Mouse (Mus musculus) spleen, postnatal 36 days (tissue): ENCODE results near the gene Slc27a4.
A peak's percentile ranks its signal among the peaks of the same experiment; 100 is the strongest.
"Not testable (repeated sequence)": the region's sequence is repeated elsewhere in the genome, so short reads cannot be mapped to it uniquely, and the experiment has no call there.

Experiments
- DNase-seq, 2 experiments: peaks; one replicate each; pipeline ENCODE4 v3.0.0; 2022; ENCODE audit warnings: low spot score in 2 of 2, mixed read lengths in 1 of 2

Gene Slc27a4

DNA sequence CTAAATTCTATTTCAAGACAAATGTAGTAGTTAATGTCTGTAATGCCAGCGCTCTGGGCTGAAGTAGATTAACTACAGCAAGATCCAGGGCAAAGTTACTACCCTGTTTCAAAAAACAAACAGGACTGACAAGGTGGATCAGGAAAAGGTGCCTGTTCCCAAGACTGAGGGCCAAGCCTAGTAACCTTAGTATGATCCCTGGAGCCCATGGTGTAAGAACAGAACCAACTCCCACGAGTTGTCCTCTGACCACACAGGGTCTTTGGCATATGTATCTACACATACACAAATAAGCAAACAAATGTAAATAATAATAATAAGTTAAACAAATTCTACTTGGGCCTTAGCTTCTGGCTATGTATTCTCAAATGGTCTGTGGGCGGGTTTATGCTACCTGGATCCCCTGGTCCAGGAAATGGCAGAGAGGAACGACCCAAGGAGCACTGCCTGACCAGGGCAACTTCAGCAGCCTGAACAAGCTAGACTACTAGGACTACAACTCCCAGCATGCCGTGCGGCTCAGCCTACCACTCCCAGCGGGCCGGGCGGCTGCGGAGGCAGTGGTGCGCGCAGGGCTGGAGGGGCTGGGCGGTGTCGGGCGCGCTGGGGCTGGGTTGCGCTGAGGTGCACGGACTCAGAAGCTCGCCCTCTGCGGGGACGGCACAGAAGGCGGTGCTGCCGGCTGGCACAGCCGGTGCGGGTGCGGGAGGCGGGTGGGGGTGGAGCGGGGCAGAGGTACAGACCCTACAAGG, at the start of gene Slc27a4:
TSS of gene Slc27a4 (plus strand) at position 560 of the 752 bp plus-strand sequence.
- DNase-seq: peak; percentile 95

DNA sequence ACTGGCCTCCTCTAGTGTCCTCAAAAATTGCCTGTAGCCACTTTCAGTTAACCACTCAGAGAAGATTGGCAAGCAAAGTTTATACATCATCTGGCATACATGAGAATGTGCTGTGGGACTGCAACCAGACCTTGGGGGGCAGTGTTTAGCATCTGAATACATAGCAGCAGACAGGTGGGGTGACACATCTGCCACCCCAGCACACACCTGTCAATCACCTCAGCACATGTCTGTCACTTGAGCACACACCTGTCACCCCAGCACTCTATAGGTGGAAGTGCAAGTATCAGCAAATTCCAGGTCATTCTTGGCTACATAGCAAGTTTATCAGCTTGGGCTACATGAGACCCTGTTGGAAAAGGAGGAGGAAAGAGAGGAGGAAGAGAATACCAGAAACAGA, 46.7 kb upstream of the Slc27a4 start:
- DNase-seq: no peak

- DNase-seq: peak; percentile 26 to 44
Observed at GRCm38 (mm10) chr2:29764831-29765230, 37.6 kb upstream of the Slc27a4 start.

- no peak for DNase-seq
Observed at GRCm38 (mm10) chr2:29767976-29768709, 34.3 kb upstream of the Slc27a4 start.

DNA sequence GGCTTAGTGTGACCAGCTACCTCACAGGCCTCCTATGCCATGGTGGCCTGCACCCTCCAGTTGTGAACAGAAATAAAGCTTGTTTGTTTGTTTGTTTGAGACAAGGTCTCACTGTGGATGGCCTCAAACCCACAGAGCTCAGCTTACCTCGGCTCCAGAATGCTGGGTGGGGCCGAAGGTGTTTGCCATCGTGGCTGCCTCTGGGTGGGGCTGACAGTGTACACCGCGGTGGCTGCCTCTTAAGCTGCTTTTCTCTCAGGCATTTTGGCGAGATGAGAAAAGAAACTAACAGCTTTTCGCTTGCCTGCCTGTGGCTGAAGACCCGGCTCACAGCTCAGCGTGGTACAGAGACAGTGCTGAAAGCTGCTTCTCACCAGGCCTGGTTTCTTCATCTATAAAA, 33.5 kb upstream of the Slc27a4 start:
- no peak for DNase-seq

DNA sequence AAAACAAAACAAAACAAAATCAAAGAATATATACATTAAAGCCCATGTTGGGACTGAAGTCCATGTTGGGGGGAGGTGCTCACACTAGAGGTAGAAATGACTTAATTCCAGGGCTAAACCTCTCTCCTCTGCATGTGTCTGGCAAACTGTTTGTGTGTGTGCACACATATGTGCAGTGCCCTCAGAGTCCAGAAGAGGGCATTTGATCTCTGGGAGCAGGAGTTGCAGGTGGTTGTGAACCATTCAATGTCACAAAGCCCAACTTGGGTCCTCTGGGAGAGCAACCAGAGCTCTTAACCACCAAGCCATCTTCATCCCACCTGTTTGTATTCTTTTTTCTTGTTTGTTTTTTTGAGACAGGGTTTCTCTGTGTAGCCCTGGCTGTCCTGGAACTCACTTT, 32.3 kb upstream of the Slc27a4 start:
- DNase-seq: no peak

DNA sequence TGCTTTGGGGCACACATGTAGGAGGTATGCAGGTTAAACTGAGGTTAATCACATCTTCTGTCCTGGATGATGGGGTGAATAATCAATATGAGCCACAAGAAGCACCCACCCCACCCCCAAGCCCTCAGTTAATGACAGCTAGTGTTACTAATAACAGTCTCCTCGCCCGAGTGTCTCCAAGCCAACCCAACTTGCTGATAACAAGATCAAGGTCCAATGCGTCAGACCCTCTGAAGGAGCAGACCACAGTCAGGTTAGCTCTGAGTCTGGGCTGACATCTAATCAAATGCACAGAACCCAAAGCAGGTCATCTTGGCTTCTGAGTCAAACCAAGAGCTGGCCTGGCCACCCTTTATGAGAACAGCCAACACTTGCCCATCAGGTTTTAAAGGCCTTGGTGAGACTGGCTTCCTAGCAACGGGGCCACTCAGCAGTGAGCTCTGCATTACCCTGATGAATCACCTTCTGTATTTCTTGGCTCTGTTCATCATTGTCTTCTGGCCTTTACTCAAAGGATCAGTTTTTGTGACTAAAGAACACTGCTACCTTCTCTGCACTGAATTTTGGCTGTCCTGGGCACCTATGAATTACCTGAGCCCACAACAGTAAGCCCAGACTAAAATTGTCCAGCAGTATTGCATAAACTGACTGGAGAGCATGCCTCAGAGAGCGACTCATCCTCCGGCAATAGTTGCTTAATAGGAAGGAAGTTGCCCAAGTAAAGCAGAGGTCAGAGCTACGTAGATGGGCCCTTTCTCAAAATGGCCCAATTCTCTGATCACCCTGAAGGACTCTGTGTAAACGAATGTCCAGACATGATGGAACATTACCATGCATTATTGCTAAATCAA, 30.6 kb upstream of the Slc27a4 start:
- no peak for DNase-seq

DNA sequence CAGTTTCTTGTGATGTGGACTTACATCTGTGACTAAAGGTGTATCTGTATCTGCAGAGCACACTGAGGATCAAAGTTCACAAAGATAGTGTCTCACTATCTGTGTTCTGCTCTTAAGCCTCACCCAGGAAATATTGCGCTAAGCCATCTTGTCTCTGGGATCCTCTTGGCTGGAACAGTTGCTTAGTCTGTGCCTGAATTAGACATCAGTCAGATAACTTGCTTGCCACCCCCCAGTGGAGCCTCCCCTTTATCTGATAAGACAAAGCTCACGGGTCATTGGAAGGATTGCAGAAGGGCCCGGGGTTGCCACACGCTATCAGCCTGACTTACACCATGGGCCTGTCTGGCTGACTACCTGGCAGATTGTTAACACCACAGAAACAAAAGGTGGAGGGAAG, 29.1 kb upstream of the Slc27a4 start:
- DNase-seq: no peak

DNA sequence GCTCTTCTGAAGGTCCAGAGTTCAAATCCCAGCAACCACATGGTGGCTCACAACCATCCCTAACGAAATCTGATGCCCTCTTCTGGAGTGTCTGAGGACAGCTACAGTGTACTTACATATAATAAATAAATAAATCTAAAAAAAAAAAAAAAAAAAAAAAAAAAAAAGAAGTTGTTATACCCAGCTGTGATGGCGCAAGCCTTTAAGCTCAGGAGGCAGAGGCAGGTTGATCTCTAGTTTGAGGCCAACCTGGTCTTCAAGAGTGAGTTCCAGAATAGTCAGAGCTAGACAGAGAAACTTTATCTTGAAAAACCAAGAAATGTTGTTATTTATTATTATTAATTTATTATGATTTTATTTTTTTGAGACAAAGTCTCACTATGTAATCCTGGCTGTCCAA, 21.2 kb upstream of the Slc27a4 start:
- not testable (repeated sequence) for DNase-seq

GRCm38 (mm10) chr2:29784290-29784689, 18.1 kb upstream of the Slc27a4 start:
- DNase-seq: no peak

DNA sequence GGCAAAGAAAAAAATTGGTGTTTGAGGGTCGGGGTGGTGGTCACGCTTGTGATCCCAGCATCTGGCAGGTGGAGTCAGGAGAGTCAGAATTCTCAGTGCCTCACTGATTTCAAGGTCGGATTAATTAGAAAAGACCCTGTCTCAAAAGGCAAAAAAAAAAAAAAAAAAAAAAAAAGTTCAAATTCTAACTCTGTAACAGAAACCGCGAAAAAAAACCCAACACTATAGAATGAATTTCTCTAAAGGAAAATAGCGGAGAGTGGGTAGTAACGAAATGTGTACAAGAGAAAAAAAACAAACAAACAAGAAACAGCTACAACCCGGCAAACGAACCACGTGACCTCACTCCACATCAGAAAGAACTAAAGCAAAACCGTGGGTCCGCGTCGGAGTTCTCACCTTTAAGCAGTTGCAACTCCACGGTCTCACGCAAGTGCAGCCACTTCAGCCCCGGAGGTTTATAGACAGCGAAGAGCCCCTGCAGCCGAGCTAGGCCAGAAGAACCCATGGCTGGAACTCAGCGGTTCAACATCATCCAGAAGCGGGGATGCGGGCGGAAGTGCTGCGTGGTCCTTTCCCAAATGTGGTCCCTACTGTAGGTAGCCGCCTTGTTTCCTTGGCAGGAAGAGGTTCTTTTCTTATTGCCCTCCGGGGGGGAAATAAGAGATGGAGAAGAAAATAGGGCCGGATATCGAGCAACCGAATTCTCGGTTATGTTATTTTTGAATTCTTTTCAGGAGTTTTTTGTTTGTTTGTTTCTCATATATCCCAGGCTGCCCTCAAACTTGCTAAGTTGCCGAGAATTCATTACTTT, 15.1 kb upstream of the Slc27a4 start, which contains the start of gene Coq4:
TSS of gene Coq4 (plus strand) at position 390 of the 814 bp plus-strand sequence.
- peak; percentile 87 to 91 for DNase-seq

- DNase-seq: peak; percentile 82 to 87
Observed at GRCm38 (mm10) chr2:29787937-29788681, 14.3 kb upstream of the Slc27a4 start, which contains the start of gene Trub2. Gene Trub2 (minus strand): TSS chr2:29788502.

GRCm38 (mm10) chr2:29792772-29793487, 9.5 kb upstream of the Slc27a4 start:
- no peak for DNase-seq

GRCm38 (mm10) chr2:29802827-29803201, 380 bp downstream of the Slc27a4 start:
- DNase-seq: no peak

DNA sequence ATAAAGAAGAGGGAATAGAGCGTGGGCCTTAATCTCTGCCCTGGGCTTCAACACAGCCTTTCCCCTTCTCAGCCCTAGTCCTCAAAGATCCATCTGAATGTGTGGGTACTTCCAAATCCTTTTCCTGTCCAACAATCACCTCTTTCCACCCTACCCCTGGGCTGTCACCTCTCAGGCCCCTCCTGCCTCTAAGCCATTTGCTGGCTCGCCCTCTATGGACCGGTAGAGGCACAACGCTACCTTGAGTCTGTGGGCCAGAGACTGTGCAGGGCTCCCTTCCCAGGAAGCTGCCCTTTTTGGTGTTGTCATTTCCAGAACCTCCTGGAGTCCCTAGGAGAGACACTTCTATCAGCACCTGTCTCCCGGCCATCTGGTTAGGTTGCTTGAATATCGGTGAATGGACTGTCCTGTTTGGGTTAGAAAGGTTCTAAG, 982 bp downstream of the Slc27a4 start:
- DNase-seq: peak in 1 of 2 experiments; percentile 17

GRCm38 (mm10) chr2:29815678-29816371, 13.4 kb downstream of the Slc27a4 start:
- no peak for DNase-seq

GRCm38 (mm10) chr2:29817426-29818232, 15.2 kb downstream of the Slc27a4 start:
- DNase-seq: peak; percentile 48 to 57

GRCm38 (mm10) chr2:29819363-29819762, 16.9 kb downstream of the Slc27a4 start:
- no peak for DNase-seq
